Mouse (Mus musculus): ENCODE measurements at regions not wholly inside any gene's neighbourhood (a gene's known extent, or its start where the extent isn't known, plus 50 kb on each side); places are given as distances from the start of the nearest gene placed in this dataset.

GRCm38 (mm10) chr13:16100253-16100652 is 88.6 kb downstream of the Inhba start:
- ATAC-seq: no peak

GRCm38 (mm10) chr13:16114837-16115236 is 103.2 kb downstream of the Inhba start:
- no peak for ATAC-seq

- ATAC-seq: no peak
These were observed 135.0 kb downstream of the Inhba start for GRCm38 (mm10) chr13:16146686-16147085.

GRCm38 (mm10) chr13:16154926-16155325 is 143.3 kb downstream of the Inhba start:
- no peak for ATAC-seq

- no peak for ATAC-seq
These were observed 153.7 kb downstream of the Inhba start for GRCm38 (mm10) chr13:16165204-16165894.

GRCm38 (mm10) chr13:16196692-16197091 is 185.0 kb downstream of the Inhba start:
- no peak for ATAC-seq

GRCm38 (mm10) chr13:16200046-16200445 is 188.4 kb downstream of the Inhba start:
- ATAC-seq: no peak

- ATAC-seq: no peak
These were observed 191.5 kb downstream of the Inhba start for GRCm38 (mm10) chr13:16203147-16203546.

- ATAC-seq: no peak
These were observed 192.4 kb downstream of the Inhba start for GRCm38 (mm10) chr13:16204097-16204496.

GRCm38 (mm10) chr13:16211482-16211881 is 199.8 kb downstream of the Inhba start:
- ATAC-seq: no peak

- ATAC-seq: no peak
These were observed 208.2 kb downstream of the Inhba start for GRCm38 (mm10) chr13:16219877-16220276.

- no peak for ATAC-seq
These were observed 211.4 kb downstream of the Inhba start for GRCm38 (mm10) chr13:16222942-16223600.

- no peak for ATAC-seq
These were observed 249.5 kb downstream of the Inhba start for GRCm38 (mm10) chr13:16261145-16261544.

- ATAC-seq: no peak
These were observed 268.3 kb downstream of the Inhba start for GRCm38 (mm10) chr13:16279974-16280373.

GRCm38 (mm10) chr13:16280742-16281141 is 269.1 kb downstream of the Inhba start:
- no peak for ATAC-seq

GRCm38 (mm10) chr13:16281777-16282176 is 270.1 kb downstream of the Inhba start:
- ATAC-seq: no peak

- no peak for ATAC-seq
These were observed 270.6 kb downstream of the Inhba start for GRCm38 (mm10) chr13:16282230-16282629.

GRCm38 (mm10) chr13:16283336-16283735 is 271.7 kb downstream of the Inhba start:
- no peak for ATAC-seq

- ATAC-seq: no peak
These were observed 278.0 kb downstream of the Inhba start for GRCm38 (mm10) chr13:16289633-16290032.

- no peak for ATAC-seq
These were observed 279.1 kb downstream of the Inhba start for GRCm38 (mm10) chr13:16290784-16291183.

GRCm38 (mm10) chr13:16291661-16292291 is 280.1 kb downstream of the Inhba start:
- ATAC-seq: no peak

- ATAC-seq: no peak
These were observed 288.1 kb downstream of the Inhba start for GRCm38 (mm10) chr13:16299756-16300155.

- no peak for ATAC-seq
These were observed 303.0 kb downstream of the Inhba start for GRCm38 (mm10) chr13:16314669-16315068.

GRCm38 (mm10) chr13:16315689-16316088 is 304.0 kb downstream of the Inhba start:
- ATAC-seq: no peak

Data from activated CD4-positive, CD25-positive, alpha-beta regulatory T cell, adult 4 months (primary cell).